Mouse (Mus musculus): ENCODE data around the gene Med4.

GRCm38 (mm10) chr14:73547034-73547433 lies 37.2 kb downstream of the Med4 start:
- TF ChIP-seq CTCF (IDR thresholded peaks at IDR 0.05; ENCODE audit: control insufficient read depth, insufficient read depth, low read length) (no peak), POLR2A (IDR thresholded peaks at IDR 0.05; ENCODE audit: borderline replicate concordance, control insufficient read depth, low read depth, low read length) (no peak)
